Mouse (Mus musculus): ENCODE results near the gene Hoxc5. TPM values are rescaled to one million over a fixed set of nuclear protein-coding genes. Genes with fewer than 3 reads are reported as not detected.
A peak's percentile ranks its signal among the peaks of the same experiment; 100 is the strongest.

Hoxc5 gene
- polyA plus RNA-seq, 1 experiment from 2014 or later, result not detected

GRCm38 (mm10) chr15:102939256-102940155, 27.7 kb upstream of the Hoxc5 start:
- DNase-seq (ENCODE audit: low spot score) (peak; percentile 52), ATAC-seq (replicated peaks; ENCODE audit: low FRiP score) (no peak)
- 2% methylated on average over 34 of the region's 34 CpGs for WGBS
- Histone ChIP-seq H3K27me3 (ENCODE audit: control insufficient read depth, insufficient read depth, low read length) (peaks cover 98% of the 10 kb centered on the region), H3K4me3 (ENCODE audit: low read depth, low read length) (no peak overlapping the region), H3K9me3 (ENCODE audit: control insufficient read depth, low read length) (no peaks in the 10 kb centered on the region), H3K9ac (ENCODE audit: low read length) (no peak overlapping the region), H3K4me2 (ENCODE audit: low read depth, low read length, severe bottlenecking) (no peak overlapping the region), H3K4me1 (replicated peaks; ENCODE audit: control insufficient read depth, insufficient read depth, low read length) (no peaks in the 10 kb centered on the region; the same call in 1 of the 2 replicates), H3K36me3 (ENCODE audit: control insufficient read depth, insufficient read depth, low read length) (no peaks in the 10 kb centered on the region), H3K27ac (ENCODE audit: low read depth, low read length) (no peak overlapping the region)

GRCm38 (mm10) chr15:102942739-102943467, 24.3 kb upstream of the Hoxc5 start:
- Histone ChIP-seq H3K9ac (ENCODE audit: low read length) (no peak overlapping the region), H3K4me3 (ENCODE audit: low read depth, low read length) (no peak overlapping the region)
- ATAC-seq (replicated peaks; ENCODE audit: low FRiP score), result no peak

GRCm38 (mm10) chr15:102943468-102943813, 23.8 kb upstream of the Hoxc5 start:
- Histone ChIP-seq H3K4me2 (ENCODE audit: low read depth, low read length, severe bottlenecking) (no peak overlapping the region), H3K9ac (ENCODE audit: low read length) (no peak overlapping the region), H3K27ac (ENCODE audit: low read depth, low read length) (no peak overlapping the region), H3K4me3 (ENCODE audit: low read depth, low read length) (no peak overlapping the region), H3K4me1 (replicated peaks; ENCODE audit: control insufficient read depth, insufficient read depth, low read length) (no peaks in the 10 kb centered on the region; the same call in 1 of the 2 replicates), H3K27me3 (ENCODE audit: control insufficient read depth, insufficient read depth, low read length) (peaks cover 98% of the 10 kb centered on the region), H3K9me3 (ENCODE audit: control insufficient read depth, low read length) (no peaks in the 10 kb centered on the region), H3K36me3 (ENCODE audit: control insufficient read depth, insufficient read depth, low read length) (no peaks in the 10 kb centered on the region)
- no peak for DNase-seq (ENCODE audit: low spot score)
- no peak for ATAC-seq (replicated peaks; ENCODE audit: low FRiP score)
- WGBS, result 1% methylated on average over 5 of the region's 5 CpGs

More at GRCm38 (mm10) chr15:102942739-102943467, 24.3 kb upstream of the Hoxc5 start:
- H3K4me2 ChIP-seq (ENCODE audit: low read depth, low read length, severe bottlenecking), result no peak overlapping the region
- H3K36me3 ChIP-seq (ENCODE audit: control insufficient read depth, insufficient read depth, low read length), result no peaks in the 10 kb centered on the region
- WGBS, result under 1% methylated on average over 44 of the region's 53 CpGs
- no peak overlapping the region for H3K27ac ChIP-seq (ENCODE audit: low read depth, low read length)
- no peaks in the 10 kb centered on the region for H3K9me3 ChIP-seq (ENCODE audit: control insufficient read depth, low read length)
- peaks cover 98% of the 10 kb centered on the region for H3K27me3 ChIP-seq (ENCODE audit: control insufficient read depth, insufficient read depth, low read length)
- DNase-seq (ENCODE audit: low spot score), result no peak
- H3K4me1 ChIP-seq (replicated peaks; ENCODE audit: control insufficient read depth, insufficient read depth, low read length), result no peaks in the 10 kb centered on the region; the same call in 1 of the 2 replicates

- Histone ChIP-seq H3K9ac (ENCODE audit: low read length) (no peak overlapping the region), H3K4me2 (ENCODE audit: low read depth, low read length, severe bottlenecking) (no peak overlapping the region), H3K4me1 (replicated peaks; ENCODE audit: control insufficient read depth, insufficient read depth, low read length) (no peaks in the 10 kb centered on the region; the same call in 1 of the 2 replicates), H3K4me3 (ENCODE audit: low read depth, low read length) (no peak overlapping the region), H3K9me3 (ENCODE audit: control insufficient read depth, low read length) (no peaks in the 10 kb centered on the region), H3K27me3 (ENCODE audit: control insufficient read depth, insufficient read depth, low read length) (peaks cover 97% of the 10 kb centered on the region), H3K36me3 (ENCODE audit: control insufficient read depth, insufficient read depth, low read length) (no peaks in the 10 kb centered on the region), H3K27ac (ENCODE audit: low read depth, low read length) (no peak overlapping the region)
- no peak for ATAC-seq (replicated peaks; ENCODE audit: low FRiP score)
- peak; percentile 49 for DNase-seq (ENCODE audit: low spot score)
- 9% methylated on average over 22 of the region's 22 CpGs for WGBS
These were observed 21.8 kb upstream of the Hoxc5 start for GRCm38 (mm10) chr15:102945185-102946077.

- Histone ChIP-seq H3K4me2 (ENCODE audit: low read depth, low read length, severe bottlenecking) (no peak overlapping the region), H3K4me1 (replicated peaks; ENCODE audit: control insufficient read depth, insufficient read depth, low read length) (no peaks in the 10 kb centered on the region; the same call in 1 of the 2 replicates), H3K27ac (ENCODE audit: low read depth, low read length) (no peak overlapping the region), H3K36me3 (ENCODE audit: control insufficient read depth, insufficient read depth, low read length) (no peaks in the 10 kb centered on the region), H3K4me3 (ENCODE audit: low read depth, low read length) (no peak overlapping the region), H3K9ac (ENCODE audit: low read length) (no peak overlapping the region), H3K9me3 (ENCODE audit: control insufficient read depth, low read length) (no peaks in the 10 kb centered on the region), H3K27me3 (ENCODE audit: control insufficient read depth, insufficient read depth, low read length) (peaks cover 97% of the 10 kb centered on the region)
- WGBS, result 3% methylated on average over 9 of the region's 9 CpGs
- DNase-seq (ENCODE audit: low spot score), result no peak
- no peak for ATAC-seq (replicated peaks; ENCODE audit: low FRiP score)
These were observed 20.0 kb upstream of the Hoxc5 start for GRCm38 (mm10) chr15:102947276-102947675.

GRCm38 (mm10) chr15:102948842-102949241, 18.4 kb upstream of the Hoxc5 start:
- Histone ChIP-seq H3K9ac (ENCODE audit: low read length) (no peak overlapping the region), H3K27me3 (ENCODE audit: control insufficient read depth, insufficient read depth, low read length) (peaks cover 97% of the 10 kb centered on the region), H3K4me1 (replicated peaks; ENCODE audit: control insufficient read depth, insufficient read depth, low read length) (no peaks in the 10 kb centered on the region), H3K4me2 (ENCODE audit: low read depth, low read length, severe bottlenecking) (no peak overlapping the region), H3K27ac (ENCODE audit: low read depth, low read length) (no peak overlapping the region), H3K4me3 (ENCODE audit: low read depth, low read length) (no peak overlapping the region), H3K36me3 (ENCODE audit: control insufficient read depth, insufficient read depth, low read length) (no peaks in the 10 kb centered on the region), H3K9me3 (ENCODE audit: control insufficient read depth, low read length) (no peaks in the 10 kb centered on the region)
- DNase-seq (ENCODE audit: low spot score) (no peak), ATAC-seq (replicated peaks; ENCODE audit: low FRiP score) (no peak)
- WGBS, result 8% methylated on average over 2 of the region's 2 CpGs

GRCm38 (mm10) chr15:102949696-102950095, 17.5 kb upstream of the Hoxc5 start:
- H3K4me2 ChIP-seq (ENCODE audit: low read depth, low read length, severe bottlenecking), result no peak overlapping the region
- H3K4me3 ChIP-seq (ENCODE audit: low read depth, low read length), result no peak overlapping the region
- no peaks in the 10 kb centered on the region for H3K4me1 ChIP-seq (replicated peaks; ENCODE audit: control insufficient read depth, insufficient read depth, low read length)
- no peaks in the 10 kb centered on the region for H3K9me3 ChIP-seq (ENCODE audit: control insufficient read depth, low read length)
- no peak overlapping the region for H3K27ac ChIP-seq (ENCODE audit: low read depth, low read length)
- no peak for ATAC-seq (replicated peaks; ENCODE audit: low FRiP score)
- DNase-seq (ENCODE audit: low spot score), result peak; percentile 53
- WGBS, result 3% methylated on average over 20 of the region's 20 CpGs
- peaks cover 98% of the 10 kb centered on the region for H3K27me3 ChIP-seq (ENCODE audit: control insufficient read depth, insufficient read depth, low read length)
- no peak overlapping the region for H3K9ac ChIP-seq (ENCODE audit: low read length)
- no peaks in the 10 kb centered on the region for H3K36me3 ChIP-seq (ENCODE audit: control insufficient read depth, insufficient read depth, low read length)

- H3K9ac ChIP-seq (ENCODE audit: low read length), result no peak overlapping the region
- DNase-seq (ENCODE audit: low spot score) (no peak), ATAC-seq (replicated peaks; ENCODE audit: low FRiP score) (no peak)
- no peak overlapping the region for H3K4me3 ChIP-seq (ENCODE audit: low read depth, low read length)
- H3K36me3 ChIP-seq (ENCODE audit: control insufficient read depth, insufficient read depth, low read length), result no peaks in the 10 kb centered on the region
- H3K9me3 ChIP-seq (ENCODE audit: control insufficient read depth, low read length), result no peaks in the 10 kb centered on the region
- peaks cover 98% of the 10 kb centered on the region for H3K27me3 ChIP-seq (ENCODE audit: control insufficient read depth, insufficient read depth, low read length)
- H3K27ac ChIP-seq (ENCODE audit: low read depth, low read length), result no peak overlapping the region
- no peaks in the 10 kb centered on the region for H3K4me1 ChIP-seq (replicated peaks; ENCODE audit: control insufficient read depth, insufficient read depth, low read length)
- 8% methylated on average over 2 of the region's 2 CpGs for WGBS
- H3K4me2 ChIP-seq (ENCODE audit: low read depth, low read length, severe bottlenecking), result no peak overlapping the region
These were observed 16.4 kb upstream of the Hoxc5 start for GRCm38 (mm10) chr15:102950877-102951276.

Data from forebrain, embryonic 11.5 days (tissue).